Mouse (Mus musculus): ENCODE data around the gene Zfp513.
A peak's percentile ranks its signal among the peaks of the same experiment; 100 is the strongest.

- TF ChIP-seq TCF12 (IDR thresholded peaks at IDR 0.05; ENCODE audit: low read depth, low read length): no peak
- no peak for TF ChIP-seq EP300 (IDR thresholded peaks at IDR 0.05; ENCODE audit: low read length)
- peak in 1 of 2 experiments; percentile 24; a peak in 2 of 4 replicates for TF ChIP-seq CTCF (conservative IDR thresholded peaks at IDR 0.05 in 1 of 2, IDR thresholded peaks at IDR 0.05 in 1 of 2; ENCODE audit: low read depth in 2 of 2, low read length in 2 of 2)
- TF ChIP-seq ZC3H11A (IDR thresholded peaks at IDR 0.05; ENCODE audit: low read depth, low read length): no peak
- TF ChIP-seq POLR2A (IDR thresholded peaks at IDR 0.05; ENCODE audit: low read depth, low read length): no peak
- no peak for TF ChIP-seq SMC3 (IDR thresholded peaks at IDR 0.05; ENCODE audit: low read depth, low read length)
- no peak for TF ChIP-seq POLR2AphosphoS2 (IDR thresholded peaks at IDR 0.05; ENCODE audit: low read depth, low read length)
- TF ChIP-seq NELFE (IDR thresholded peaks at IDR 0.05; ENCODE audit: low read depth, low read length): no peak
- no peak for TF ChIP-seq MAX (IDR thresholded peaks at IDR 0.05; ENCODE audit: low read length)
- TF ChIP-seq ETS1 (conservative IDR thresholded peaks at IDR 0.05; ENCODE audit: low read depth, low read length): no peak
These were observed 17.0 kb upstream of the Zfp513 start for GRCm38 (mm10) chr5:31219070-31219469.

Measured in CH12.LX (cell line).